Mouse (Mus musculus) midbrain, postnatal 0 days (tissue): ENCODE data around the gene Fank1. TPM values are rescaled to one million over a fixed set of nuclear protein-coding genes. Genes with fewer than 3 reads are reported as not detected.

Experiments
- ATAC-seq: fragments of 200-750 bp; cut with Nextera tagmentation; 2 replicates; pipeline ENCODE4 v1.8.0; 2017; ENCODE audit warnings: moderate number of reproducible peaks, mild to moderate bottlenecking, moderate TSS enrichment, moderate library complexity; ENCODE audit not compliant: low FRiP score
- DNase-seq: peaks from one replicate; pipeline ENCODE4 v3.0.0-alpha.2; 2015; ENCODE audit warnings: low spot score
- H3K27ac ChIP-seq: fragments of 300-500 bp; sonication (generic); 2 replicates; pipeline ENCODE4 v1.5.1; 2014; ENCODE audit warnings: low read depth, mild to moderate bottlenecking, low read length, mixed read lengths
- H3K27me3 ChIP-seq: fragments of 300-500 bp; sonication (generic); 2 replicates; pipeline ENCODE4 v1.6.1; 2014; ENCODE audit warnings: low read length, control low read depth, mixed read lengths; ENCODE audit not compliant: insufficient read depth
- H3K36me3 ChIP-seq: fragments of 300-500 bp; sonication (generic); 2 replicates; pipeline ENCODE4 v1.6.1; 2014; ENCODE audit warnings: low read length, control low read depth, mixed read lengths; ENCODE audit not compliant: insufficient read depth
- H3K4me1 ChIP-seq: fragments of 300-500 bp; sonication (generic); 2 replicates; pipeline ENCODE4 v1.6.1; 2014; ENCODE audit warnings: mild to moderate bottlenecking, control low read depth, antibody characterized with exemption, low read length, mixed read lengths; ENCODE audit not compliant: insufficient read depth
- H3K4me2 ChIP-seq: fragments of 300-500 bp; sonication (generic); 2 replicates; pipeline ENCODE4 v1.6.1; 2014; ENCODE audit warnings: low read depth, mild to moderate bottlenecking, low read length, mixed read lengths; ENCODE audit not compliant: poor library complexity, severe bottlenecking
- H3K4me3 ChIP-seq: fragments of 300-500 bp; sonication (generic); 2 replicates; pipeline ENCODE4 v1.5.1; 2014; ENCODE audit warnings: low read depth, mild to moderate bottlenecking, low read length, moderate library complexity
- H3K9ac ChIP-seq: fragments of 300-500 bp; sonication (generic); replicated peaks from 2 replicates; pipeline ENCODE4 v1.6.1; 2014; ENCODE audit warnings: mild to moderate bottlenecking, low read length, moderate library complexity, mixed read lengths; ENCODE audit not compliant: poor library complexity, severe bottlenecking
- H3K9me3 ChIP-seq: fragments of 300-500 bp; sonication (generic); 2 replicates; pipeline ENCODE4 v1.6.1; 2016; ENCODE audit warnings: low read length, control low read depth
- CTCF ChIP-seq: IDR thresholded peaks from 2 replicates; pipeline ENCODE4 v1.5.1; 2016; ENCODE audit warnings: antibody characterized with exemption, mild to moderate bottlenecking
- WGBS: fragments of 180-500 bp; shearing (Covaris S2); extraction: QIAGEN DNeasy Blood & Tissue Kit; methylation state at CpG from one replicate; pipeline ENCODE4 v1.1.7; 2014; 5-methylcytosine and 5-hydroxymethylcytosine counted together
- polyA plus RNA-seq: library from polyadenylated mRNA; unstranded; fragments of >200 nt; fragmentation: Nextera tagmentation; extraction: Ambion mirVana; gene quantifications from 2 replicates; pipeline ENCODE4 v1.2.1, GENCODE M21; 2015
- total RNA-seq: library from RNA; depleted of rRNA; stranded (reverse); fragments of >200 nt; gene quantifications from 2 replicates; pipeline ENCODE4 v1.2.3, GENCODE M21; 2014

Gene Fank1
- total and polyA plus RNA-seq, 2 experiments from 2014 or later = 3.0 to 8.7 TPM

GRCm38 (mm10) chr7:133790171-133790570, 13.5 kb downstream of the Fank1 start:
- no peak overlapping the region for H3K9ac ChIP-seq
- TF ChIP-seq CTCF = no peak
- DNase-seq = no peak
- H3K27ac ChIP-seq = no peak overlapping the region
- ATAC-seq = no peak
- no peaks in the 10 kb centered on the region for H3K27me3 ChIP-seq
- H3K36me3 ChIP-seq = no peaks in the 10 kb centered on the region
- no peak overlapping the region for H3K4me3 ChIP-seq
- no peaks in the 10 kb centered on the region for H3K4me1 ChIP-seq
- H3K9me3 ChIP-seq = no peaks in the 10 kb centered on the region
- WGBS = 90% methylated on average over 4 of the region's 4 CpGs
- H3K4me2 ChIP-seq = no peak overlapping the region

GRCm38 (mm10) chr7:133790608-133791229, 14.1 kb downstream of the Fank1 start:
- no peaks in the 10 kb centered on the region for H3K4me1 ChIP-seq
- no peak overlapping the region for H3K9ac ChIP-seq
- no peaks in the 10 kb centered on the region for H3K27me3 ChIP-seq
- WGBS = 91% methylated on average over 4 of the region's 4 CpGs
- no peak for TF ChIP-seq CTCF
- no peak overlapping the region for H3K4me3 ChIP-seq
- no peaks in the 10 kb centered on the region for H3K9me3 ChIP-seq
- DNase-seq (no peak), ATAC-seq (no peak)
- H3K4me2 ChIP-seq = no peak overlapping the region
- no peak overlapping the region for H3K27ac ChIP-seq
- no peaks in the 10 kb centered on the region for H3K36me3 ChIP-seq

GRCm38 (mm10) chr7:133792771-133793170, 16.1 kb downstream of the Fank1 start:
- ATAC-seq = no peak
- no peaks in the 10 kb centered on the region for H3K36me3 ChIP-seq
- no peaks in the 10 kb centered on the region for H3K4me1 ChIP-seq
- H3K27ac ChIP-seq = no peak overlapping the region
- H3K9ac ChIP-seq = no peak overlapping the region
- H3K27me3 ChIP-seq = no peaks in the 10 kb centered on the region
- no peak overlapping the region for H3K4me3 ChIP-seq
- no peak overlapping the region for H3K4me2 ChIP-seq
- no peaks in the 10 kb centered on the region for H3K9me3 ChIP-seq
- no peak for DNase-seq
- 32% methylated on average over 1 of the region's 1 CpGs for WGBS
- no peak for TF ChIP-seq CTCF

- Histone ChIP-seq H3K9me3 (no peaks in the 10 kb centered on the region), H3K27ac (no peak overlapping the region), H3K4me1 (no peaks in the 10 kb centered on the region), H3K4me2 (no peak overlapping the region), H3K36me3 (no peaks in the 10 kb centered on the region), H3K9ac (no peak overlapping the region), H3K4me3 (no peak overlapping the region), H3K27me3 (no peaks in the 10 kb centered on the region)
- ATAC-seq (no peak), DNase-seq (peak; percentile 64)
- TF ChIP-seq CTCF = no peak
- 72% methylated on average over 10 of the region's 10 CpGs for WGBS
Observed at GRCm38 (mm10) chr7:133793248-133794131, 16.8 kb downstream of the Fank1 start.

- no peak for TF ChIP-seq CTCF
- ATAC-seq (no peak), DNase-seq (no peak)
- Histone ChIP-seq H3K27ac (no peak overlapping the region), H3K9me3 (no peaks in the 10 kb centered on the region), H3K4me2 (no peak overlapping the region), H3K4me3 (no peak overlapping the region), H3K27me3 (no peaks in the 10 kb centered on the region), H3K4me1 (no peaks in the 10 kb centered on the region), H3K9ac (no peak overlapping the region), H3K36me3 (no peaks in the 10 kb centered on the region)
- WGBS = 88% methylated on average over 2 of the region's 2 CpGs
Observed at GRCm38 (mm10) chr7:133794720-133795119, 18.1 kb downstream of the Fank1 start.

- no peaks in the 10 kb centered on the region for H3K27me3 ChIP-seq
- no peak for TF ChIP-seq CTCF
- no peaks in the 10 kb centered on the region for H3K9me3 ChIP-seq
- H3K4me3 ChIP-seq = no peak overlapping the region
- no peaks in the 10 kb centered on the region for H3K36me3 ChIP-seq
- no peak overlapping the region for H3K9ac ChIP-seq
- ATAC-seq (no peak), DNase-seq (no peak)
- no peaks in the 10 kb centered on the region for H3K4me1 ChIP-seq
- WGBS = 84% methylated on average over 5 of the region's 5 CpGs
- H3K27ac ChIP-seq = no peak overlapping the region
- H3K4me2 ChIP-seq = no peak overlapping the region
Observed at GRCm38 (mm10) chr7:133799928-133800327, 23.3 kb downstream of the Fank1 start.
